Mouse (Mus musculus) embryonic stem cell, embryonic (primary cell): Measurements from ENCODE around the gene Acap3.

Experiments used
- CTCF ChIA-PET, 4 experiments: fragments of 300-600 bp in 2 of 4; fragments of 350-600 bp in 2 of 4; sonication (Branson Sonifier 250); formaldehyde crosslinking; loops; one replicate each; lab custom pipeline; 2022; ENCODE audit warnings: inconsistent platforms in 2 of 4; lab: Charles Lee
- POLR2A ChIA-PET, 4 experiments: fragments of 300-600 bp in 2 of 4; fragments of 350-600 bp in 2 of 4; sonication (Branson Sonifier 250); formaldehyde crosslinking; loops; one replicate each; lab custom pipeline; 2022; ENCODE audit warnings: antibody characterized with exemption in 4 of 4, inconsistent platforms in 1 of 4; lab: Charles Lee

The Acap3 gene

GRCm38 (mm10) chr4:155891551-155892001 is at the start of gene Acap3, which contains the start of gene Pusl1:
Gene Acap3, plus strand, starts transcription at chr4:155891822.
Gene Pusl1, minus strand, starts transcription at chr4:155891781.
- ChIA-PET POLR2A (interaction anchor here in 3 of 4 experiments (0.7 to 3.4 kb wide), 25 partner anchors 8 to 307 kb away, joined by 3 to 9 read pairs (median 4); partner anchors contain the start of genes Ube2j2 (in 3 of the 3), 9430015G10Rik (in 1 of the 3), Aurkaip1 (in 1 of the 3) and C1qtnf12 (in 1 of the 3)), CTCF (interaction anchor here in 3 of 4 experiments (0.5 to 2.8 kb wide), 7 partner anchors 13 to 221 kb away, joined by 3 to 7 read pairs (median 3); no protein-coding TSS in a partner anchor)

DNA sequence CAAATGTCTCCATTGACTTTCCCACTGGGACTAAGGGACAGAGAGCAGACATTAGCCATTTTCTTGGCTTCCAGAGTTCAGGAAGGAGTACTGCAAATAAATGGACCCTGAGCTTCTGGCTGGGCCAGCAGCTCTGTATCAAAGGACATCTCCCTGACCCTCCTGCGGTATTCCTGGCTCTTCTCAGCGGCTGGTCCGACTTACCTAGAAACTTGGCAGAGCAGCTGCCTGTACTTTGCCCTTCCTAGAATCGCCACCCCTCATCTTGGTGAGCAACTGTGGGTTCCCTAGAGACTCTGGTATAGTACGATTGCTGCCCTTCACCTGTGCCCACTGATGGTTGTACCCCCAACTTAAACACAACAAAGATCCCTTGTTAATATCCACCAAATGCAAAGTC is 48.4 kb upstream of the Acap3 start:
- POLR2A ChIA-PET: interaction anchor here in 2 of 4 experiments (1.0 to 3.4 kb wide), 9 partner anchors 10 to 310 kb away, joined by 3 to 15 read pairs (median 3); partner anchors contain the start of genes Aurkaip1 (in 1 of the 2) and Ccnl2 (in 1 of the 2)
- CTCF ChIA-PET: interaction anchor here in 2 of 4 experiments (1.2 to 2.4 kb wide), 2 partner anchors 9 kb away, joined by 3 to 7 read pairs; no protein-coding TSS in a partner anchor

GRCm38 (mm10) chr4:155846871-155847578 is 44.6 kb upstream of the Acap3 start, which contains the start of gene Dvl1:
Gene Dvl1, plus strand, starts transcription at chr4:155847402.
- ChIA-PET CTCF (interaction anchor here in 3 of 4 experiments (0.6 to 1.1 kb wide), 5 partner anchors 11 to 1546 kb away, joined by 3 to 13 read pairs (median 4); partner anchors contain the start of genes Arhgef16 (in 1 of the 3), Atad3a (in 1 of the 3) and Mrpl20 (in 1 of the 3)), POLR2A (interaction anchor here (0.5 to 4.1 kb wide), 14 partner anchors 7 to 318 kb away, joined by 3 to 20 read pairs (median 3); partner anchors contain the start of genes Cptp (in 2 of the 4), Ints11 (in 2 of the 4) and Mxra8 (in 1 of the 4))

- CTCF ChIA-PET: interaction anchor here in 3 of 4 experiments (0.6 to 1.3 kb wide), 7 partner anchors 12 to 431 kb away, joined by 3 to 7 read pairs (median 3); partner anchors contain the start of gene Atad3a (in 1 of the 3)
These were observed 43.9 kb upstream of the Acap3 start for GRCm38 (mm10) chr4:155847591-155848352.

GRCm38 (mm10) chr4:155848434-155849095 is 43.1 kb upstream of the Acap3 start:
- POLR2A ChIA-PET: interaction anchor here (0.6 to 4.1 kb wide), 13 partner anchors 9 to 121 kb away, joined by 3 to 20 read pairs (median 3); partner anchors contain the start of genes Cptp (in 2 of the 4), Ints11 (in 2 of the 4), Mxra8 (in 1 of the 4) and Ube2j2 (in 1 of the 4)

More at GRCm38 (mm10) chr4:155847591-155848352, 43.9 kb upstream of the Acap3 start:
- POLR2A ChIA-PET: interaction anchor here (0.6 to 4.1 kb wide), 16 partner anchors 8 to 112 kb away, joined by 3 to 20 read pairs (median 3); partner anchors contain the start of genes Cptp (in 2 of the 4), Ints11 (in 2 of the 4), Mxra8 (in 1 of the 4) and Ube2j2 (in 1 of the 4)

GRCm38 (mm10) chr4:155849391-155849790 is 42.2 kb upstream of the Acap3 start:
- ChIA-PET CTCF (interaction anchor here in 3 of 4 experiments (0.5 to 1.8 kb wide), 5 partner anchors 10 to 82 kb away, joined by 3 to 5 read pairs (median 3); no protein-coding TSS in a partner anchor), POLR2A (interaction anchor here in 3 of 4 experiments (0.7 to 4.1 kb wide), 9 partner anchors 8 to 45 kb away, joined by 3 to 20 read pairs (median 4); partner anchors contain the start of genes Cptp (in 2 of the 3) and Ints11 (in 2 of the 3))

More at GRCm38 (mm10) chr4:155848434-155849095, 43.1 kb upstream of the Acap3 start:
- CTCF ChIA-PET: interaction anchor here in 3 of 4 experiments (0.6 to 1.8 kb wide), 7 partner anchors 11 to 432 kb away, joined by 3 to 5 read pairs (median 3); no protein-coding TSS in a partner anchor

GRCm38 (mm10) chr4:155849792-155850451 is 41.7 kb upstream of the Acap3 start:
- POLR2A ChIA-PET: interaction anchor here in 3 of 4 experiments (0.7 to 4.1 kb wide), 12 partner anchors 9 to 187 kb away, joined by 3 to 20 read pairs (median 4); partner anchors contain the start of genes Cptp (in 1 of the 3) and Ints11 (in 1 of the 3)
- CTCF ChIA-PET: interaction anchor here in 3 of 4 experiments (0.5 to 1.8 kb wide), 4 partner anchors 16 to 66 kb away, joined by 3 to 5 read pairs (median 4); no protein-coding TSS in a partner anchor

- POLR2A ChIA-PET: interaction anchor here in 1 of 4 experiments (1.0 to 2.7 kb wide), 5 partner anchors 9 to 30 kb away, joined by 3 to 11 read pairs (median 5); partner anchors contain the start of genes Cptp and Ints11
- CTCF ChIA-PET: interaction anchor here in 1 of 4 experiments (0.6 kb wide), 1 partner anchor 185 kb away, joined by 3 read pairs; no protein-coding TSS in a partner anchor
These were observed 40.3 kb upstream of the Acap3 start for GRCm38 (mm10) chr4:155851368-155851767.

DNA sequence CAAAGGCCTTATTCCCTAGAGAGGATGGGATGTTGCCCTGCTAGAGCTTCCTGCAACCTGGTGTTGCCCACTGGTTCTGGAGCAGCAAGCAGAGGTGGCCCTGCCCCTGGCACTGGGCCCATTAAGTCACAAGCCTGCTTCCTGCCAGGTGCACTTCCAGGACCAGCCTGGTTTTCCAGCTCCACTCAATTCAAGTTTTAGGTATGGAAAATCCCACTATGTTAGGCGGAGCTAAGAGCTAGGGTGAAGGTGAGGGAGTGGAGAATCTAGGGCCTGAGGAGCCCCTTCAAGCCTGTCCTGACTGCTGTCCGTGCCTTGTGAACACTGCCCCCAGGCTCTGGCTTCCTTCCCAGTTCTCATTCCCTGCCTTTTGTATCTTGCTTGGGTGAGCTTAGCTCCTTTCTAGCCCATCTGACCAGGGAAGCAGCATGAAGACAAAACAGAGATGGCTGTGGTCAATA is 39.6 kb upstream of the Acap3 start:
- ChIA-PET CTCF (interaction anchor here in 1 of 4 experiments (0.6 kb wide), 1 partner anchor 184 kb away, joined by 3 read pairs; no protein-coding TSS in a partner anchor), POLR2A (interaction anchor here in 2 of 4 experiments (1.0 to 2.7 kb wide), 9 partner anchors 10 to 92 kb away, joined by 3 to 11 read pairs (median 4); partner anchors contain the start of genes Cptp (in 2 of the 2), Ints11 (in 2 of the 2), Aurkaip1 (in 1 of the 2) and Ube2j2 (in 1 of the 2))

GRCm38 (mm10) chr4:155853421-155853820 is 38.2 kb upstream of the Acap3 start:
- CTCF ChIA-PET: no interaction called here
- POLR2A ChIA-PET: interaction anchor here in 1 of 4 experiments (0.6 to 3.9 kb wide), 4 partner anchors 16 to 91 kb away, joined by 3 to 16 read pairs (median 5); partner anchors contain the start of genes Aurkaip1, Cptp, Ints11 and Ube2j2

DNA sequence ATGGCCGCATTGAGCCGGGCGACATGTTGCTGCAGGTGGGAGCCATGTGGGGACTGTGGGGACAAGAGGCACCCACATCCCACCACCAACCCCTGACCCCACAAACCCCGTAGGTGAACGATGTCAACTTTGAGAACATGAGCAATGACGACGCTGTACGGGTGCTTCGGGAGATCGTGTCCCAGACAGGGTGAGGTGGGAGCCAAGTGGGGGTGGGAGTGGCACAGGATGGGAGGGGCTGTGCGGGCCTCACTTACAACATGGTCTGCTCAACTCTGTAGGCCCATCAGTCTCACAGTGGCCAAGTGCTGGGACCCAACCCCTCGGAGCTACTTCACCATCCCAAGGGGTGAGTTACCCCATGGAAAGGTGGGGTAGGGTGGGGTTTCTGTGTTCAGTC is 36.6 kb upstream of the Acap3 start:
- ChIA-PET POLR2A (interaction anchor here in 3 of 4 experiments (0.7 to 3.9 kb wide), 4 partner anchors 11 to 16 kb away, joined by 3 to 16 read pairs (median 3); partner anchors contain the start of genes Cptp (in 1 of the 3), Ints11 (in 1 of the 3) and Mxra8 (in 1 of the 3)), CTCF (interaction anchor here in 1 of 4 experiments (1.2 kb wide), 1 partner anchor 21 kb away, joined by 3 read pairs; no protein-coding TSS in a partner anchor)

DNA sequence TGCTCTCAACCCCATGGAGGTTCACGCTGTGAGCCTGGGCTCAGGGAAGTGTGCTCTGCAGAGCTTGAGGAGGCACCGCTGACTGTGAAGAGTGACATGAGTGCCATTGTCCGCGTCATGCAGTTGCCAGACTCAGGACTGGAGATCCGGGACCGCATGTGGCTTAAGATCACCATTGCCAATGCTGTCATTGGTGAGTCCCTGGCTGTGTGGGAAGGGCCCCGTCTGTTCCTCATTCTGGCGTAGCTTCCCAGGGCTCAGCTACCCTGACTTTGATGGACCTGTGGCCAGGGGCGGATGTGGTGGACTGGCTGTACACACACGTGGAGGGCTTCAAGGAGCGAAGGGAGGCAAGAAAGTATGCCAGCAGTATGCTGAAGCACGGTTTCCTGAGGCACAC is 35.6 kb upstream of the Acap3 start:
- ChIA-PET CTCF (interaction anchor here in 2 of 4 experiments (0.6 kb wide), 2 partner anchors 24 to 147 kb away, joined by 5 to 13 read pairs; no protein-coding TSS in a partner anchor), POLR2A (interaction anchor here in 2 of 4 experiments (0.6 to 3.9 kb wide), 4 partner anchors 12 to 173 kb away, joined by 3 to 16 read pairs (median 5); partner anchors contain the start of genes Cptp (in 1 of the 2) and Ints11 (in 1 of the 2))

DNA sequence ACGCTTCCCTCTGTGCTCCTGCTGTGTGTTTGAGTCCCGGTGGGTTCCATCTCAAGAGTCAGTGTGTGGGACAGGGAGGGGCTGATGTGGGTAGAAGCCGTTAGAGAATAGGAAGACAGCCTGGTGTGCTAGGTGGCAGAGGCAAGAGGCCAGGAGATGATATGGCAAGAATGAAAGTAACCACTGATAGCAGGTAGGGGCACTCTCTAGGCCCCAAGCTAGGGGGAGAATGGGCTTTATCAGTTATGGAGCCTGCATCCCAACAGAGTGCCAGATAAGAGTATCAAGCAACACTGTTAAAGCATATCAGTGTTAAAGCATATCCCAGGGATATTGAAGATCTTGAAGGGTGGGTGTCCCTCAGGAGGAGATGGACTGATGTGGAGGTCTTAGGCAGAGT is 34.7 kb upstream of the Acap3 start:
- POLR2A ChIA-PET: interaction anchor here in 1 of 4 experiments (1.1 kb wide), 1 partner anchor 40 kb away, joined by 7 read pairs; no protein-coding TSS in a partner anchor

DNA sequence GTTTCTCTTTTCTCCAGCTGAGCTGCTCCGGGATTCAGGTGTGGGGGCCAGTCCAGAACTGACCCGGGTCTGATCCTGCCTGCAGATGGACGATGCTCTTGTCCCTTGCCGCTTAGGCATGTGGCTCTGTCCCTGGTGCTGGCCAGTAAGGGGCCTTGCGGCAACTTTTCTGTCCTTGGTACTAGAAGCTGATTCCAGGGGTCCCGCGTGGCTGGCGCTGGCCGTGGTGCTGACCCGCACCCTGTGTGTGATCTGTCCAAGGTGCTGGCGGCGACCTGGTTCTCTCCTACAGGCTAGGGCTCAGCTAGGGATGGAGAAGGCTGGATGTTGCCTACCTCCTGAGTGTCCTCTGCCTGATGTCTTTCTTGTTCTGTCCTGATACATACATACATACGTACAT is 32.3 kb upstream of the Acap3 start:
- ChIA-PET POLR2A (interaction anchor here (0.6 to 3.1 kb wide), 16 partner anchors 10 to 376 kb away, joined by 3 to 20 read pairs (median 4); partner anchors contain the start of genes Aurkaip1 (in 2 of the 4), Cptp (in 2 of the 4), Dvl1 (in 2 of the 4) and Ints11 (in 2 of the 4)), CTCF (interaction anchor here (1.0 to 1.5 kb wide), 5 partner anchors 10 to 46 kb away, joined by 3 to 7 read pairs (median 3); partner anchors contain the start of genes Cptp (in 2 of the 4) and Ints11 (in 2 of the 4))

More for the DNA sequence above, 34.7 kb upstream of the Acap3 start:
- CTCF ChIA-PET: no interaction called here
